In the genomic region with DNA sequence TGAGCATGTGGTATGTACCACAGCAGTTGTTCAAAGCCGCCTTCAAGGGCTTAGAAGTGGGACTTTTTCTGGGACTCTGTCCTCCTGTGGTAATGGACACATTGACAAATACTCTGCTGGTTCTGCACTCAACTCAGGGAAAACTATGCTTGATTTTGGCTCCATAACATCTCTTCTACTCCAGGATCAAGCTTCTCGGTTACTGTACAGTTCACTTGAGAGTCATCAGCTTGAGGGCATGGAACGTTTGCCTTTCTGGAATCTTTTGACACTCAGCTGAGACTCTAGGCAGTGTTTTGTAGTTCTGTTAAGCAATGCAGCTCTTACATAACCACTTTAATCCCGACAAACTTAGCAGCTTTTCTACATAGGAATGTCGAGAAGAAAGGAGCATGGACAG, we compare ENCODE assay signal across 16 mouse cellular contexts. TPM values are rescaled to one million over a fixed set of nuclear protein-coding genes. Genes with fewer than 3 reads are reported as not detected.
DNase-seq lines count a peak whose midpoint lies in the region; ATAC-seq and TF ChIP-seq lines count a peak whose summit lies in the region.
"Had no signal": no experiment of that assay in that cellular context is flagged by ENCODE, and none has a peak within 500 bp of the region (broad histone marks: within the 10 kb centered on the region; RNA-seq: fewer than 3 reads in every experiment).

No protein-coding gene starts in this region.

- H3K4me2 ChIP-seq in heart, postnatal 0 days (ENCODE audit: low read depth, low read length): no peak overlapping the region
- no peak overlapping the region for H3K4me2 ChIP-seq in neural tube, embryonic 15.5 days
- H3K4me2 ChIP-seq: embryonic facial prominence, embryonic 12.5 days; forebrain, embryonic 12.5 days; heart, embryonic 13.5 days; hindbrain, embryonic 14.5 days; liver, embryonic 12.5 days had no signal

- peaks cover 20% of the 10 kb centered on the region for H3K4me1 ChIP-seq in heart, postnatal 0 days (ENCODE audit: control insufficient read depth, insufficient read depth)
- H3K4me1 ChIP-seq in neural tube, embryonic 15.5 days: peaks cover 6% of the 10 kb centered on the region; the same call in 1 of the 2 replicates
- H3K4me1 ChIP-seq: liver, embryonic 12.5 days had no signal

- no peak overlapping the region for H3K9ac ChIP-seq in heart, postnatal 0 days (replicated peaks; ENCODE audit: low read depth, low read length)
- H3K9ac ChIP-seq in neural tube, embryonic 15.5 days (replicated peaks): no peak overlapping the region
- H3K9ac ChIP-seq: embryonic facial prominence, embryonic 12.5 days; forebrain, embryonic 12.5 days; heart, embryonic 13.5 days; hindbrain, embryonic 14.5 days; liver, embryonic 12.5 days had no signal

- TF ChIP-seq CTCF in heart, postnatal 0 days (IDR thresholded peaks at IDR 0.05; ENCODE audit: low read depth): no peak

- peak overlapping the region; percentile 27; the same call in 1 of the 2 replicates for H3K27ac ChIP-seq in heart, postnatal 0 days (ENCODE audit: low read depth)
- no peak overlapping the region for H3K27ac ChIP-seq in neural tube, embryonic 15.5 days (replicated peaks)
- H3K27ac ChIP-seq: embryonic facial prominence, embryonic 12.5 days; forebrain, embryonic 12.5 days; hindbrain, embryonic 14.5 days; liver, embryonic 12.5 days had no signal

- WGBS in heart, postnatal 0 days: 59% methylated on average over 5 of the region's 5 CpGs
- WGBS in neural tube, embryonic 15.5 days: 86% methylated on average over 5 of the region's 5 CpGs

- no peaks in the 10 kb centered on the region for H3K9me3 ChIP-seq in heart, postnatal 0 days (replicated peaks; ENCODE audit: control insufficient read depth, low read length)
- H3K9me3 ChIP-seq in neural tube, embryonic 15.5 days (replicated peaks): no peaks in the 10 kb centered on the region
- H3K9me3 ChIP-seq: embryonic facial prominence, embryonic 12.5 days; forebrain, embryonic 12.5 days; heart, embryonic 13.5 days; liver, embryonic 12.5 days; megakaryocyte, embryonic 14.5 days had no signal

- DNase-seq in heart, postnatal 0 days (ENCODE audit: low spot score): no peak
- DNase-seq in heart, postnatal 14 days: no peak
- DNase-seq in lung, adult 18-20 months: peak; percentile 30 to 60
- no peak for DNase-seq in lung, postnatal 4 days
- DNase-seq in fat pad, adult 2 months (ENCODE audit: extremely low read depth, low read depth, low spot score): peak; percentile 84
- no peak for DNase-seq in layer of hippocampus, adult 9-10 months (ENCODE audit: low spot score)
- DNase-seq: cerebellum, postnatal 14 days; thymus, postnatal 36 days had no signal

- no peaks in the 10 kb centered on the region for H3K27me3 ChIP-seq in heart, postnatal 0 days (ENCODE audit: control insufficient read depth, insufficient read depth, low read length)
- no peaks in the 10 kb centered on the region for H3K27me3 ChIP-seq in neural tube, embryonic 15.5 days (replicated peaks)
- H3K27me3 ChIP-seq: CH12.LX; embryonic facial prominence, embryonic 12.5 days; forebrain, embryonic 12.5 days; heart, embryonic 13.5 days; liver, embryonic 12.5 days; megakaryocyte, embryonic 14.5 days had no signal

- no peak overlapping the region for H3K4me3 ChIP-seq in heart, postnatal 0 days (ENCODE audit: low read depth, low read length)
- no peak overlapping the region for H3K4me3 ChIP-seq in neural tube, embryonic 15.5 days (replicated peaks)
- H3K4me3 ChIP-seq: embryonic facial prominence, embryonic 12.5 days; forebrain, embryonic 12.5 days; heart, embryonic 13.5 days; liver, embryonic 12.5 days; megakaryocyte, embryonic 14.5 days had no signal

- TF ChIP-seq EP300 in heart, postnatal 0 days (IDR thresholded peaks at IDR 0.05; ENCODE audit: low read depth): no peak

- intact Hi-C loops in heart, postnatal 14 days (cut with DNase I): loop anchor here (5.0 to 10.0 kb wide), 4 partner anchors 253 to 893 kb away; no protein-coding TSS in a partner anchor

- no peaks in the 10 kb centered on the region for H3K36me3 ChIP-seq in heart, postnatal 0 days (replicated peaks; ENCODE audit: control insufficient read depth, insufficient read depth, low read length)
- H3K36me3 ChIP-seq in neural tube, embryonic 15.5 days: no peaks in the 10 kb centered on the region
- H3K36me3 ChIP-seq: embryonic facial prominence, embryonic 12.5 days; forebrain, embryonic 12.5 days; heart, embryonic 13.5 days; liver, embryonic 12.5 days had no signal

- no peak for ATAC-seq in heart, postnatal 0 days (ENCODE audit: insufficient read depth, low read depth)
- no peak for ATAC-seq in neural tube, embryonic 15.5 days (ENCODE audit: low FRiP score)
- ATAC-seq: liver, embryonic 12.5 days had no signal

RNA-seq across cellular contexts. Expression of a gene that starts 36.1 kb away (rescaled TPM):
- total RNA-seq in heart, postnatal 0 days (2014; rRNA removed; ENCODE audit: low replicate concordance): 19.8 and 36.2 TPM in 2 replicates
- polyA plus RNA-seq in heart, postnatal 0 days (2015; fragmentation: Nextera tagmentation; extraction: Ambion mirVana): 45.8 and 48.7 TPM in 2 replicates
- 100 to 1,000 TPM; 169 to 192 TPM for total RNA-seq in heart, postnatal 14 days (2021)
- 47.7 and 53.9 TPM in 2 replicates for polyA plus RNA-seq in neural tube, embryonic 15.5 days (2015; fragmentation: Nextera tagmentation; extraction: Ambion mirVana)

Comparison
In these comparisons a context has a peak if more than half of its experiments do, and no peak if none do; other contexts are left out.
1. DNase-seq: peak in lung, adult 18-20 months (2 of 2) and fat pad, adult 2 months (single experiment); none in heart, postnatal 0 days (single experiment), heart, postnatal 14 days (0 of 2), lung, postnatal 4 days (0 of 2) and layer of hippocampus, adult 9-10 months (single experiment).